Mouse (Mus musculus): ENCODE results near the gene Mettl7b. TPM values are rescaled to one million over a fixed set of nuclear protein-coding genes. Genes with fewer than 3 reads are reported as not detected.
"Not testable (repeated sequence)": the region's sequence is repeated elsewhere in the genome, so short reads cannot be mapped to it uniquely, and the experiment has no call there.

The Mettl7b gene
- total RNA-seq (2021) = 0.83 and 37.1 TPM in 2 replicates
- long read RNA-seq, experiment 1, partial matches to known transcripts = 0 of 1 reads
- long read RNA-seq, experiment 1, other reads (novel, unspliced or antisense) = 0 of 1 reads
- long read RNA-seq, experiment 2, transcript Mettl7b-201 (2 exons, 1,230 nt) = major isoform, 16 of 17 reads
- long read RNA-seq, experiment 2, partial matches to known transcripts = 0 of 17 reads
- long read RNA-seq, experiment 2, other reads (novel, unspliced or antisense) = 1 of 17 reads

GRCm38 (mm10) chr10:128960590-128961584 is at the start of gene Mettl7b:
TSS of gene Mettl7b (minus strand) at chr10:128960988.
- DNase-seq = no peak

- DNase-seq = no peak
Observed at GRCm38 (mm10) chr10:129010288-129010841, 49.6 kb upstream of the Mettl7b start, which contains the start of gene Olfr763. TSS of gene Olfr763 (plus strand) at chr10:129010791.

- no peak for DNase-seq
Observed at GRCm38 (mm10) chr10:129004032-129004920, 43.5 kb upstream of the Mettl7b start.

- no peak for DNase-seq
Observed at GRCm38 (mm10) chr10:128996523-128997040, 35.8 kb upstream of the Mettl7b start.

GRCm38 (mm10) chr10:128995796-128996195 is 35.0 kb upstream of the Mettl7b start:
- no peak for DNase-seq

GRCm38 (mm10) chr10:128990994-128991393 is 30.2 kb upstream of the Mettl7b start:
- DNase-seq = no peak

GRCm38 (mm10) chr10:128990129-128990850 is 29.5 kb upstream of the Mettl7b start:
- DNase-seq = not testable (repeated sequence)

GRCm38 (mm10) chr10:128989131-128989530 is 28.3 kb upstream of the Mettl7b start, which contains the start of gene Olfr9:
TSS of gene Olfr9 (plus strand) at chr10:128989431.
- not testable (repeated sequence) for DNase-seq

GRCm38 (mm10) chr10:128980644-128981365 is 20.0 kb upstream of the Mettl7b start:
- DNase-seq = no peak

- DNase-seq = peak; percentile 62
Observed at GRCm38 (mm10) chr10:128977522-128978114, 16.8 kb upstream of the Mettl7b start.

GRCm38 (mm10) chr10:128976395-128976794 is 15.6 kb upstream of the Mettl7b start:
- no peak for DNase-seq

GRCm38 (mm10) chr10:128972841-128973240 is 12.1 kb upstream of the Mettl7b start:
- no peak for DNase-seq

GRCm38 (mm10) chr10:128970740-128971250 is 10.0 kb upstream of the Mettl7b start:
- no peak for DNase-seq

GRCm38 (mm10) chr10:128968341-128968749 is 7.6 kb upstream of the Mettl7b start:
- DNase-seq = no peak

GRCm38 (mm10) chr10:128965871-128966270 is 5.1 kb upstream of the Mettl7b start:
- no peak for DNase-seq

- no peak for DNase-seq
Observed at GRCm38 (mm10) chr10:128964961-128965360, 4.2 kb upstream of the Mettl7b start.

GRCm38 (mm10) chr10:128960142-128960541 is 646 bp downstream of the Mettl7b start:
- no peak for DNase-seq

GRCm38 (mm10) chr10:128958340-128958739 is 2.4 kb downstream of the Mettl7b start:
- no peak for DNase-seq

- no peak for DNase-seq
Observed at GRCm38 (mm10) chr10:128950208-128950887, 10.4 kb downstream of the Mettl7b start.
